Mouse (Mus musculus): Measurements from ENCODE around the gene Chil3. TPM values are rescaled to one million over a fixed set of nuclear protein-coding genes. Genes with fewer than 3 reads are reported as not detected.
"Not testable (repeated sequence)": the region's sequence is repeated elsewhere in the genome, so short reads cannot be mapped to it uniquely, and the experiment has no call there.

Chil3 gene
- 167 and 300 TPM in 2 replicates for total RNA-seq (2015)
- total RNA-seq (2017), result 117 and 201 TPM in 2 replicates

DNA sequence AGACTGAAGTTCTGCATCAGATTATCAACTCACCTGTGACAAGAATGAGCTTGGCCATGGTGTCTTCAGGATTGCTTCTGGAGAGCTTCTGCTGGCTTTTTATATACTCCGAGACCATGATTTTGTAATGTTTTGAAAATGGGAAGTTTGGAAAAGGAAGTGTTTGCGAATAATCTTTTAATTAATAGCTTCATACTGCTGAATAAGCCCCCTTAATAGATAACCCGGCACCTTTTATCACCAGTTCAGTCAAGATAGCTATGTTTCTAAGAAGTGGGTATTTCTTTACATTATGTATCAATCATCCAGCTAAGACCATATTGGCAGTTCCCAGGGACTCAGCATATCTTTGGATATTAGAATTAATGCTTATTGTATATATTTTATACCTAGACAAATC, at the start of gene Chil3:
TSS of gene Chil3 (minus strand) at position 101 of the 400 bp plus-strand sequence.
- no peak for ATAC-seq (replicated peaks; ENCODE audit: poor library complexity)

DNA sequence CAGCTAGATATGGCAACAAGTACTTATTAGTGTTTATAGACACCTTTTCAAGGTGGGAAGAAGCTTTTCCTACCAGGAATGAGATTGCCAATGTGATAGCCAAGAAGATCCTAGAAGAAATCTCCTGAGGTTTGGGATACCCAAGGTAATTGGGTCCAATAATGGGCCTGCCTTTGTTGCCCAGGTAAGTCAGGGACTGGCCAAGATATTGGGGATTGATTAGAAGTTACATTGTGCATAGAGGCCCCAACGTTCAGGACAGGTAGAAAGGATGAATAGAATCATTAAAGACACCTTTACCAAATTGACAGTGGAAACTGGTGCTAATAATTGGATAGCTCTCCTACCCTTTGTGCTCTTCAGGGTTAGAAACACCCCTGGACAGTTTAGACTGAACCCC, 30.7 kb upstream of the Chil3 start:
- not testable (repeated sequence) for ATAC-seq (replicated peaks; ENCODE audit: poor library complexity)

DNA sequence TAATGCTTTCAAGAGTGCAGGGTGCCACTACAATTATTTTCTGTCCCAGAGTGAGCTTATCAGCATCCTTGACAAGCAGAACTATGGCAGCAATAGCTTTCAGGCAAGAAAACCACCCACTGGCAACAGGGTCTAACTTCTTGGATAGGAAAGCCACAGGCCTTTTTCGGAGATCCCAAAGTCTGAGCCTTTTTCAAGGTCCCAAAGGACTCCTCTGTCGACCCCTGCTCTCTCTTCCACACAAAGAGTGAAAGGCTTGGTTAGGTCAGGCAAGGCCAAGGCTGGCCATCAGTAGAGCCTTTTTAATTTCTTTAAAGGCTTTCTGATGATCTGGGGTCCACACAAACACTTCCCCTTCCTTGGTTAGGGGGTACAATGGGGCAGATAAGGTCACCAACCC, 29.9 kb upstream of the Chil3 start:
- ATAC-seq (replicated peaks; ENCODE audit: poor library complexity), result not testable (repeated sequence)

DNA sequence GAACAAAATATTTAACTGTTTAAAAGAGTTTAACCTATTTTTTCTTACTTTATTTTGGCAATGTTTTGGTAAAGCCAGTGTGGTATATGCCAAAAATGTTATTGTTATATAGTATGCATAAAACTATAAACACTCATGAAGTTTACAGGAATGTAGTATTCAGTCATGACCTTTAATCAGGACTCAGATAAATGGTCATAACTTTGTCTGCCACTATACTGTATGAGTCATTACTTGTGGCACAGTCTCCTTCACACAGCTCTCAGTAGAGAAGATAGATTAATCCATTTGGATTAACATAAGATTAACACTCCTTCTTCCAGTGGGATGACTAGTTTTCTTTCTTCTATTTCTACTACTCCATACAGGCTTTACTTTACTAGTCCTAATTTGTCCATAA, 28.9 kb upstream of the Chil3 start:
- no peak for ATAC-seq (replicated peaks; ENCODE audit: poor library complexity)

DNA sequence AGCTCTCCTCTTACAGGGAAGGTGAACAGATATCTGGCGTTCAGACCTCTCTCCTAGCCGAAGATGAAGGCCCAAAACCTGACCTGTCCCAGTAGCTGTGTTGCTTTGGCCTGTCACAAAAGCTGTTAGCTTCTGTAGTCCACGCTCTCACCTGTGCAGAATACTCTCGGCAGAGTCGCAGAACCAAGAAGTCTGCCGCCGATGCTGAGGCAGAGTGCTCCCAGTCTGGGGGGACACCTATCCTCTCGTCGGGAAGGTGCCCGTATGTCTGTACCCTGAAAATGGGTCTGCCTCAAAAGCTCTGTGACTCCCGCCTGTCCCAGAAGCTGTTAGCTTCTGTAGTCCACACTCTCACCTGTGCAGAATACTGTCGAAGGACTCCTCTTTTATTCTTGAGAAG, 28.1 kb upstream of the Chil3 start:
- no peak for ATAC-seq (replicated peaks; ENCODE audit: poor library complexity)

DNA sequence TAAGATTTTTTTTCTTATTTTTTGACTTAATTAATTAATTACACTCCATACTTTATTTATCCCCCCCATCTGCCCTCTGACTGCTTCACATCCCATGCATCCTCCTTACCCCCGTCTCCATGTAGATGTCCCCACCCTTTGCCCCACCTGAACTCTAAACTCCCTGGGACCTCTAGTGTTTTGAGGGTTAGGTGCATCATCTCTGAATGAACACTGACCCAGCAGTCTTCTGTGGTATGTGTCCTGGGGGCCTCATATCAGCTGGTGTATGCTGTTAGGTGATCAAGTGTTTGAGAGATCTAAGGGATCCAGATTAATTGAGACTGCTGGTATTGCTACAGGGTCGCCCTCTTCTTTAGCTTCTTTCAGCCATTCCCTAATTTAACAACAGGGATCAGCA, 20.6 kb upstream of the Chil3 start:
- no peak for ATAC-seq (replicated peaks; ENCODE audit: poor library complexity)

DNA sequence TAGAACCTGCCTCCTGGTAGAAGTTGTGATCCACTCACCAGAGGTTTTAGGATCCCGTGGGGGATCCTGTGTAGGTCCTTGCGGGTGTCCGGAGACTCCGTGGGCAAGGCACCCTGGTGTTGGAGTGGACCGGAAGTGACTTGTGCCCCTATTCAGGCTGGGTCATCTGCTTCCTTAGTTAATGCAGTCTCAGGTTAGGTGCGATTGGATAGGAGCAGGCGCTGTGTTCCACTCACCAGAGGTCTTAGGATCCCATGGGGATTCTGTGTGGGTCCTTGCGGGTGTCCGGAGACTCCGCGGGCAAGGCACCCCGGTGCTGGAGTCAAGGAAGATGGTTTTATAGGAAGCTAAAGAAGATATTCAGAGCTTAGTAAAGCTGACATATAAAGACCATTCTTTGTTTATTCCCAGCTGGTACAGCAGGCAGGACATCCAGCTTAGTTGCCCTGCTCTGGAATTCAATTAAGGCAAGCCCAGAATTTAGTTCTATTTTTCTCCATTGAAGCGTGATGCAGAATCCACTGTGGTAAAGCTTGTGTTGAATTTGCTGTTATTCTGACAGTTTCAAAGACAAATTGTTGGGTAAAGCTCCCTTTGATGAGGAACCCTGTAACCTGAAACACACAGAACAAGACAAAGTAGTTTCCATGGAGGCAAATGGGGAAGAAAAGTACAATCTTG, 10.3 kb upstream of the Chil3 start:
- ATAC-seq (replicated peaks; ENCODE audit: poor library complexity), result no peak

DNA sequence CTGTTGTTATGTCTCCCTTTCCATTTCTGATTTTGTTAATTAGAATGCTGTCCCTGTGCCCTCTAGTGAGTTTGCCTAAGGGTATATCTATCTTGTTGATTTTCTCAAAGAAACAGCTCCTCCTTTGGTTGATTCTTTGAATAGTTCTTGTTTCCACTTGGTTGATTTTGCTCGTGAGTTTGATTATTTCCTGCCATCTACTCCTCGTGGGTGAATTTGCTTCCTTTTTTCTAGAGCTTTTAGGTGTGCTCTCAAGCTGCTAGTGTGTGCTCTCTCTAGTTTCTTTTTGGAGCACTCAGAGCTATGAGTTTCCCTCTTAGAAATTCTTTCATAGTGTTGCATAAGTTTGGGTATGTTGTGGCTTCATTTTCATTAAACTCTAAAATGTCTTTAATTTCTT, 7.6 kb upstream of the Chil3 start:
- not testable (repeated sequence) for ATAC-seq (replicated peaks; ENCODE audit: poor library complexity)

DNA sequence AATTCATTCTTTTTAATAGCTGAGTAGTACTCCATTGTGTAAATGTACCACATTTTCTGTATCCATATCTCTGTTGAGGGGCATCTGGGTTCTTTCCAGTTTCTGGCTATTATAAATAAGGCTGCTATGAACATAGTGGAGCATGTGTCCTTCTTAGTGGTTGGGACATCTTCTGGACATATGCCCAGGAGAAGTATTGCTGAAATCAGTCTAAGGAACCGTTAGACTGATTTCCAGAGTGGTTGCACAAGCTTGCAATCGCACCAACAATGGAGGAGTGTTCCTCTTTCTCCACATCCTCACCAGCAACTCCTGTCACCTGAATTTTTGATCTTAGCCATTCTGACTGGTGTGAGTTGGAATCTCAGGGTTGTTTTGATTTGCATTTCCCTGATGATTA, 5.1 kb upstream of the Chil3 start:
- peak; percentile 56; the same call in 1 of the 2 replicates for ATAC-seq (replicated peaks; ENCODE audit: poor library complexity)

DNA sequence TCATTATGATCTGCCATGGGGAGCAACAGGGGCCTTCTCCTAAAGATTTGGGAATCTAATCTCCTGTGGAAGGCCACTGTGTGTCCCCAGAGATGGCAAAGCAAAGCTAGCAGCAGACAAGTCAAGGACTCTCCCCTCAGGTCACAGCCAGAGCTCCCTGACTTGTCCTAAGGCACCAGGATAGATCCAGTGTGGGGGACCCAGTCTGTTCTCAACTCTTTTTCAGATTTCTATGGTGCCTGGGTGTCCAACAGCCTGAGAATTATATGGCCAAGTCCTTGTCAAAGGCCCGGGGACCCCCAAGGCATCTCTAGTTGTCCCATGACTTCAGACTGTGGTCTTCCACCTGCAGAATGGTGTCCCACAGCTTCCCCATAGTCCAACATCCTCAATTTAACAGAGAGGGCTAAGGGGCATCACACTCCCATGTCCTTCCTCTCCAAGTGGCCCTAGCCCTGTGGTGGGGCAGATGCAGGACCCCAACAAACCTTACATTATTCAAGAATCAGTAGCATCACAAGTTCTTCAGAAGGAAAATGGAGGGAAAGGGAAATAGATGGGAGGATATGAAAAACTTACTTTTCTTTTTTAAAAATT, 3.9 kb upstream of the Chil3 start:
- peak; percentile 34; the same call in 1 of the 2 replicates for ATAC-seq (replicated peaks; ENCODE audit: poor library complexity)

DNA sequence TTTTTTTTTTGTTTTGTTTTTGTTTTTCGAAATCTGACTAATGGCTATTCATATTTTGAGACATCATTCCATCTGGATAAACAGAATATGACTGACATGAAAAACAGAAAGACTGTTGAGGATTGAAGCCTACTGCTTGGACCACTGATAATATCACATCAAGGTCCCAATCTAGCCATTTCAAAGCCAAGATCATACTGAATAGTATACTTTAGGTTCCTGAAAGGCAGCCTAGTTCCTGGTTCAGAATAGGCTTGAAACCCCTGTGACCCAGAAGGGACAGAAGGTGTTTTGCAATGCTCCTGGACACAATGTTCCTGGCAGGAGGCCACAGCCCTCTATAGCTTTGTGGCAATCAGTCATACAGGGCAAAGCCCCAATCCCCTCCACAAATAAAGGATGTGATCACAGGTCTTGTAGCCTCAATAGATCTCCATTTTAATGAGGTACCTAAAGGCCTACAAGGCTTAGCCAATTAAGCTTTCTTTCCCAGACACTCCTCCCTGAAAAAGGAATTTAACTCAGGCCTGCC, 3.2 kb upstream of the Chil3 start:
- peak; percentile 91 for ATAC-seq (replicated peaks; ENCODE audit: poor library complexity)

DNA sequence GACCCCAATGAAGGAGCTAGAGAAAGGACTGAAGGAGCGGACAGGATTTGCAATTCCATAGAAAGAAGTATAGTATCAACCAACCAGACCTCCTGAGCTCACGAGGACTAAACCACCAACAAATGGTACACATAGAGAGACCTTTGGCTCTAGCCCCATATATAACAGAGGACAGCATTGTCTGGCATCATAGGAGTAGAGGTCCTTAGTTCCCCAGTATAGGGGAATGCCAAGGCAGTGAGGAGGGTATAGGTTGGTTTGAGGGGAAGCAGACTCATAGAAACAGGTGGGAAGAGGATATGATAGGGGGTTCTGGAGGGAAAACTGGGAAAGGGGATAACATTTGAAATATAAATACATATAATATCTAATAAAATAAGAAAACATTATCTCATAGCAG, 13.0 kb downstream of the Chil3 start:
- ATAC-seq (replicated peaks; ENCODE audit: poor library complexity), result no peak

DNA sequence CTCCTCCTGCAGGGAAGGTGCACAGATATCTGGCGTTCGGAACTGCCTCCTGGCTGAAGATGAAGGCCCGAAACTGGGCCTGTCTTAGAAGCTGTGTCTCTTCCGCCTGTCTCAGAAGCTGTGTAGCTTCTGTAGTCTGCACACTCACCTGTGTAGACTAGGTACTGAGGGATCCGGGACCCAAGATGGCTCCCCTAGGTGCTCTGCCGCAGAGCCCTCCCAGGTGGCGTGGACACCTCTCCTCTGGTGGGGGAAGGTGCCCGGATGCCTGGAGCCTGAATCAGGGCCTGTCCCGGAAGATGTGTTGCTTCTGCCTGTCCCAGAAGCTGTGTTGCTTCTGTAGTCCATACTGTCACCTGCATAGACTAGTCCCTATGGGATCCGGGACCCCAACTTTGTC, 23.3 kb downstream of the Chil3 start:
- no peak for ATAC-seq (replicated peaks; ENCODE audit: poor library complexity)

DNA sequence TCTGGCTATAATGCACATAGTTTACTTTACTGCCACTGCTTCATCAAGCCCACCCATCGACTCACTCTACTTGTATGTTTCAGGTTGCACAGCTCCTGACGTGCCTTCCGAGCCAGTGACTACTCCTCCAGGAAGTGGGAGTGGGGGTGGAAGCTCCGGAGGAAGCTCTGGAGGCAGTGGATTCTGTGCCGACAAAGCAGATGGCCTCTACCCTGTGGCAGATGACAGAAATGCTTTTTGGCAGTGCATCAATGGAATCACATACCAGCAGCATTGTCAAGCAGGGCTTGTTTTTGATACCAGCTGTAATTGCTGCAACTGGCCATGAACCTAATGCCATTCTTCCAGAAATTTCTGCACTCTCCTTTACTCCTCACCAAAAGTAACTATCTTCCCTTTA, 35.7 kb downstream of the Chil3 start:
- no peak for ATAC-seq (replicated peaks; ENCODE audit: poor library complexity)

DNA sequence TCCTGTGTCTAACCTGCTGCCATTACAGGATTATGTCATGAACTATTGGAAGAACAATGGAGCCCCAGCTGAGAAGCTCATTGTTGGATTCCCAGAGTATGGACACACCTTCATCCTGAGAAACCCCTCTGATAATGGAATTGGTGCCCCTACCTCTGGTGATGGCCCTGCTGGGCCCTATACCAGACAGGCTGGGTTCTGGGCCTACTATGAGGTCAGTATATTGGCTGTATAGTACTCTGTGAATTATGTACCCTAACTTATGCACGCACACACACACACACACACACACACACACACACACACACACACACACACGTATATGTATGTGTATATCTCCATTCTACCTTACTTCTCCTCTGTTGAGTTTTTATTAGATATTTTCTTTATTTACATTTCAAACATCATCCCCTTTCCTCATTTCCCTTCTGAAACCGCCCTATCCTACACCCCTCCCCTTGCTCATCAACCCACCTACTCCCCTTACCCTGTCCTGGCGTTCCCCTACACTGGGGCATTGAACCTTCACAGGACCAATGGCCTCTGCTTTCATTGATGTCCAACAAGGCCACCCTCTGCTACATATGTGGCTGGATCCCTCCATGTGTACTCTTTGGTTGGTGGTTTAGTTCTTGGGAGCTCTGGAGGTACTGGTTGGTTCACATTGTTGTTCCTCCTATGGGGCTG, 38.4 kb downstream of the Chil3 start:
- ATAC-seq (replicated peaks; ENCODE audit: poor library complexity), result no peak

DNA sequence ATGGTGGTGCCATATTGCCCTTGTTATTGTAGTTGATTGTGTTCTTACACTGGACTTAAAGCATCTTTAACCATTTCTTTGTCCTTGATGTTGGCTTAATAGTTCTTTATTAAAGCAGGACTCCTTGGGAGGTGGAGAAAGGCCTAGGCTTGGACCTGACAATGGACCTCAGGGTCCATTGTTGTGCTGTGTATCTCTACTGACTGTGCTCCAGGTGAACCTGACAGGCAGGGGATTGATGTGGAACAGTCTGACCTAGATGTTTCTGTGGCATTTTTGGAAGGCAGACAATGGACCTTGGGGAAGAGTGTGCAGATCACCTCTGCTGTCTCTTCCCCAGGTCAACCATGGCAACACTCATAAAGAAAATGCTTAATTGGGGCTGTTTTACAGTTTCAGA, 40.4 kb downstream of the Chil3 start:
- no peak for ATAC-seq (replicated peaks; ENCODE audit: poor library complexity)

DNA sequence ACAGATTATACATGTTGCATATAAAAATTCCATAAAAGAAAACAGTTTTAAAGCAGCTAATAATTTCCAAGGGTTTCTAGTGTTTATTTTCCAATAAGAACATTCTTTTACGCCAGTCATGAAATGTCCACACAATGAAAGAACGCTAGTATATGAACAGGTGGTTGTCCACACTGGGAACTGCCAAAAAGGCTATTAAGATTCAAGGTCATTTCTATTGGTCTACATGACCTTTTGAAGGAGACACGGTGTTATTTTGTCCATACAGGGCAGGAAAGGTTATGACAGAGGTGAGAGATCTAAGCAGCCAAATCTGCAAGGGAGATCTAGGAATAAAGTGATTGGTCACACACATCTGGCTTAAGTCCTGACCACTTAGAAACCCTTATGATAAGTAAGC, 54.4 kb downstream of the Chil3 start, which contains the start of gene Chia1:
TSS of gene Chia1 (plus strand) at position 301 of the 400 bp plus-strand sequence.
- ATAC-seq (replicated peaks; ENCODE audit: poor library complexity), result no peak

Other genes starting within 250 kb of the Chil3 start
- gene I830077J02Rik, start 234.9 kb downstream of the Chil3 start, total RNA-seq (2015), result 33.1 and 45.9 TPM in 2 replicates
- gene I830077J02Rik, start 234.9 kb downstream of the Chil3 start, total RNA-seq (2017), result 19.2 and 22.3 TPM in 2 replicates
- 58.5 and 68.7 TPM in 2 replicates for gene Wdr77, start 208.2 kb downstream of the Chil3 start, total RNA-seq (2015)
- gene Wdr77, start 208.2 kb downstream of the Chil3 start, total RNA-seq (2017), result 37.6 and 39.1 TPM in 2 replicates
- gene Atp5f1, start 207.5 kb downstream of the Chil3 start, total RNA-seq (2015), result 472 and 511 TPM in 2 replicates
- gene Atp5f1, start 207.5 kb downstream of the Chil3 start, total RNA-seq (2017), result 494 and 515 TPM in 2 replicates
- gene Ovgp1, start 193.9 kb downstream of the Chil3 start, total RNA-seq (2015), result 4.0 and 4.5 TPM in 2 replicates
- 1.4 and 1.5 TPM in 2 replicates for gene Ovgp1, start 193.9 kb downstream of the Chil3 start, total RNA-seq (2017)
- gene Pifo, start 152.9 kb downstream of the Chil3 start, total RNA-seq (2015), result not detected in 2 replicates
- gene Pifo, start 152.9 kb downstream of the Chil3 start, total RNA-seq (2017), result not detected in 2 replicates
- gene Chil5, start 134.8 kb downstream of the Chil3 start, total RNA-seq (2015), result 0.89 TPM in 1 of 2 replicates, not detected in the other
- gene Chil5, start 134.8 kb downstream of the Chil3 start, total RNA-seq (2017), result 0.24 and 0.92 TPM in 2 replicates
- gene Chia1, start 54.3 kb downstream of the Chil3 start, total RNA-seq (2015), result not detected in 2 replicates
- gene Chia1, start 54.3 kb downstream of the Chil3 start, total RNA-seq (2017), result not detected in 2 replicates
- not detected in 2 replicates for gene Chil4, start 51.9 kb upstream of the Chil3 start, total RNA-seq (2015)
- not detected in 2 replicates for gene Chil4, start 51.9 kb upstream of the Chil3 start, total RNA-seq (2017)
- not detected in 2 replicates for gene Chil6, start 238.6 kb upstream of the Chil3 start, total RNA-seq (2015)
- not detected in 2 replicates for gene Chil6, start 238.6 kb upstream of the Chil3 start, total RNA-seq (2017)